Mouse (Mus musculus) CD4-positive, CD25-positive, alpha-beta regulatory T cell, adult 4 months (primary cell): ENCODE measurements around the gene Krtap5-1. TPM values are rescaled to one million over a fixed set of nuclear protein-coding genes. Genes with fewer than 3 reads are reported as not detected.
"Not testable (repeated sequence)": the region's sequence is repeated elsewhere in the genome, so short reads cannot be mapped to it uniquely, and the experiment has no call there.

Experiments used
- ATAC-seq: one replicate; pipeline ENCODE4 v1.8.0; 2017
- polyA plus RNA-seq, 2 experiments: library from polyadenylated mRNA; unstranded; fragments of 100-300 nt; shearing (Covaris generic); gene quantifications; one replicate each; pipeline ENCODE4 v1.2.1; 2017

Gene Krtap5-1
- polyA plus RNA-seq, 2 experiments from 2014 or later = not detected

DNA sequence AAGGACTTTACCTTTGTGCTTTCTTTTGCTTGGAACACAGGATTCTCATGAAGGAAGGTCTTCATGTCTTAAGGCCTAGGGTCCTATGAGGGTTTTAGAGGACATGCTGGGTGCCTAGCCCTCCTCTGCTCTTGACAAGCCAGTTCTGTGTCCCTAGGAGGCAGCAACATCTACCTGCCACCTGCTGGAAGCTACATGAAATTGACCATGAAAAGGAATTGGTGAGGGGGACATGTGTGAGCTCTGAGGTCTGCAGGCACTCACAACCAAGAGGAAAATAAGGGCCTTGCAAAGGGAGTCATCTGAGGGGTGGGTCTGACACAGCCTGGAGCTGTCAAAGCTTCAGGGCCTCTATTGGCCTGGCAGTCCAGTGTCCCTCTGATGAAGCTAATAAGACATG lies 1.5 kb downstream of the Krtap5-1 start:
- ATAC-seq = no peak

DNA sequence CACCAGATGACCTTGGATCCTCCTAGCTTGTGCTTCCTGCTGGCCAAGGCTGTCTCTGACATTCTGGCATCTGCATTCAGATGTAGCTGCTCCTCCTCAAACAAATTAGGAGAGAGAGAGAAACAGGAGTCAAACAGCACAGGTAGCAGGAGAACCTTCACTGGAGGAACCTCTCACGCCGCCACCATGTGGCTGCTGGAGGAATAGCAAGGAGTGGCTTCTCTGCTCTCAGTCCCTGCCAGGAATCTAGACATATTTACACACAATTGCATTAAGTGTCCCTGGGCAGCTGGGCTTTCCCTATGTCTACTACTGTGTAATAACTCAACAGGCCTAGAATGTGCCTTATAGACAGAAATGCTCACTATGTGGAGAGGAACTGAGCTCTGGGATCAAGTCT lies 3.1 kb downstream of the Krtap5-1 start:
- peak; percentile 41 for ATAC-seq

DNA sequence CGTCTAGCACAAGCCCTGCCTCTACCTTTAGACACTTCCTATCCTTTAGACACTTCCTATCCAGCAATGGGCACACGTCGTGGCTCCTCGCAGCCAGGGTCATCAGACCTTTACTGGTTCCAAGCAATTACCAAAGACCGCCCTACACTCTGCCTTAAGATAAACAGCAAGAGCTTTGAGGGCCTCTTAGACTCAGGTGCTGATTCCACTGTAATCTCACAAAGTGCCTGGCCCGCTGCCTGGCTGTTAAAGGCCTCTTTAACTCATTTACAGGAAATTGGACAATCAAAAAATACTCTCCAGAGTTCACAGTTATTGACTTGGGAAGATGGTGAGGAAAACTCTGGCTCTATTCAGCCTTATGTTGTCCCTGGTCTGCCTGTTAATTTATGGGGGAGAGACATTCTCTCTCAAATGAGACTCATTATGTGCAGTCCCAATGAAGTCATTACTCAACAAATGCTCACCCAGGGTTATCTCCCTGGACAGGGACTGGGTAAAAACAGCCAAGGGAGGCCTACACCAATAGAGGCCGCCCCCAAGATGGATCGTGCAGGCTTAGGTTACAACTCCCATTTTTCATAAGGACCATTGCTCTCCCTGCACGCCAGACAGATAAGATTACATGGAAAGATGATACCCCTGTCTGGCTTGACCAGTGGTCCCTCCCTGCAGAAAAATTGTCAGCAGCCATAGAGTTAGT lies 10.9 kb downstream of the Krtap5-1 start:
- not testable (repeated sequence) for ATAC-seq

DNA sequence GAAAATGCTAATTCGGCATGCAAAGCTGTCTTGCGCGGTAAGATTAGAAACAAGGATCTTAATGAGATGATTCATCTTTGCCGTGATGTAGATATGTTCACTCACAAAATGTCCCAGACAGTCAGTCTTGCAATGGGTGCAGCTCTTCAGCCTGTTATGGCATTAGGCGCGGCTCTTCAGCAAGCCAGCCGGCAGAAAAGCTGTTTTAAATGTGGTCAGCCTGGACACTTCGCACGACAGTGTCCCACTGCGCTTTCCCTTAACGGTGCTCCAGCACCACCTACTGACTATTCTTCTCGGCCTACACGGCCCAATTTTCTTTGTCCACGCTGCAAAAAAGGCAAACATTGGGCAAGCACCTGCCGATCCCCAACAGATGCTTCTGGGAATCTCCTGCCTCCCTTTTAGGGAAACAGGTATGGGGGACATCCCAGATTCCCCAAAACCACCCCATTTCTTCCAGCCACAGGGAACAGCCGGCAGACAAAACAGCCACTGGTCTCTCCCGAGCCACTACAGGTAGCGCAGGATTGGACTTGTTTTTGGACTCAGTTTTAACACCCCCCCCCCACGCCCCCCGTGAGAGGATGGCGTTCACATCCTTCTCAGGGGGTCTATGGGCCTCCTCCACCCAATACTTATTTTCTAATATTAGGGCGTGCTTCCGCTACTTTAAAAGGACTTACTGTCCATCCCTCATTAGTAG lies 11.6 kb downstream of the Krtap5-1 start:
- ATAC-seq = no peak

DNA sequence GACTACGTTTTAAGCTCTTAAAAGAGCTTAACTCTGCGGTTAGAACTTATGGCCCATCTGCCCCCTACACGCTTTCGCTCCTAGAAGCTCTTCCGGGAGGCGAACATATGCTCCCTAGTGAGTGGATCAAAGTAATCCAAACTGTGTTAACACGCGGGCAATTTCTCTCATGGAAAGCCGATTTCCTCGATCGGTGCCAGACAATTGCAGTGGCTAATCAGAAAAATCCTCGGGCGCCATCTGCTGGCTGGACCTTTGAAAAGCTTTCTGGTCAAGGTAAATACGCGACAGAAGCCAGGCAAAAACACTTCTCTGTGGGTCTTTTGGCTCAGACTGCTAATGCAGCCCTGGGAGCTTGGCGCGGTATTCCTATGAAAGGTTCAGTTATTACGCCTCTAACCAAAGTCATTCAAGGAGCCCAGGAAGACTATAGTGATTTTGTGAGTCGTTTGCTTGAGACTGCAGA lies 12.3 kb downstream of the Krtap5-1 start:
- peak; percentile 79 for ATAC-seq

DNA sequence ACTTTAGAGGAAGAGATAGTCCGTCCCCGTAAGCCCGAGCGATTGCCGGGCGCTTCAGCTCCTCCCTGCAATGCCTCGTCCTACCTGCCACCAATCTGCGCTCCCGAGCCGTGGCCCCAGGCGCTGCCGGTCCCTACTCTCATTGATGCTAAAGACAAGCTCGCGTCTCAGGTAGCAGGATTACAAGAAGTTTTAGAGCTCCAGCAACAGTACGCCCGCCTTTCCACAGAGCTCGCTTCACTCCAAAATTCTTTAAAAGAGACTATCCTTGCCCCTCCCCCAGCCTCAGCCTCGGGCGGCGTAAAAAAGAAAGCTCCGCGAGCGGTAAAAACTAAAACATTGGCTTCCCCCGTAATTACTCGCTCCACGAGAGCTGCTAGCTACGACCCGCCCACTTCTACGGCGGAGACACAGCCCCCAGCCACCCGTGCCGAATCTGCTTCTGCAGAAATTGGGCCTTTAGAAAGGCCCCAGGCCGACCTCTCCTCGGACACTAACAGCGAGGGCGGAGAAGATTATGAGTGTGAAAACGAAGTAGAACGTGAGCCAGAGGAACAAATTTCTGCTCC lies 12.8 kb downstream of the Krtap5-1 start:
- ATAC-seq = peak; percentile 76

DNA sequence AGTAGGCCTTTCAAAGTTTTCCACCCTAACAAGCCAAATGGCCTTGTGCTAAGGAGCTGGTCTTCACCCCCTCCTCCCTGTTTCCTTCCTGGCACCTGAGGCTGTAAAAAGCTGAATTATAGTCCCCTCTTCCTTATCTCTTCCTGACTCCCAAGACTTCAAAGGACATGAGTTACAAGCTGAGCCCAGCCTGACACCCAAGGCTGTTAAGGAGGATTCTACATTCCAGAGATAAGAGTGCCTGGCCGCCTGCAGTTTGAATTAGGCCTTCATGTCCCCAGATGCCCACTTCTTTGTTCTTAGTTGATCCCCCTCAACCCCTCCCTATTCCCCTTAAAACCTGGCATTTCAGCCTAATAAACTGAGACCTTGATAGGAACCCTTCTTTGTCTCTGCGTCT lies 14.1 kb downstream of the Krtap5-1 start:
- ATAC-seq = not testable (repeated sequence)

DNA sequence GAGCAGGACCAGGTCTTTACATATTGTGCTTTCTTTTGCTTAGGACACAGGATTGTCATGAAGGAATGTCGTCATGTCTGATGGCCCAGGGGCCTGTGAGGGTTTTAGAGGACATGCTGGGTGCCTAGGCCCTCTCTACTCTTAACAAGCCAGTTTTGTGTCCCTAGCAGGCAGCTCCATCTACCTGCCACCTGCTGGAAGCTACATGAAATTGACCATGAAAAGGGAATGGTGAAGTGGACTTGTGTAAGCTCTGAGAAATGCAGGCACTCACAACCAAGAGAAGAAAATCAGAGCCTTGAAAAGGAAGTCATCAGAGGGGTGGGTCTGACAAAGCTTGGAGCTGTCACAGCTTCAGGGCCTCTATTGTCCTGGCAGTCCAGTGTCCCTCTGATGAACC lies 17.6 kb downstream of the Krtap5-1 start:
- not testable (repeated sequence) for ATAC-seq

DNA sequence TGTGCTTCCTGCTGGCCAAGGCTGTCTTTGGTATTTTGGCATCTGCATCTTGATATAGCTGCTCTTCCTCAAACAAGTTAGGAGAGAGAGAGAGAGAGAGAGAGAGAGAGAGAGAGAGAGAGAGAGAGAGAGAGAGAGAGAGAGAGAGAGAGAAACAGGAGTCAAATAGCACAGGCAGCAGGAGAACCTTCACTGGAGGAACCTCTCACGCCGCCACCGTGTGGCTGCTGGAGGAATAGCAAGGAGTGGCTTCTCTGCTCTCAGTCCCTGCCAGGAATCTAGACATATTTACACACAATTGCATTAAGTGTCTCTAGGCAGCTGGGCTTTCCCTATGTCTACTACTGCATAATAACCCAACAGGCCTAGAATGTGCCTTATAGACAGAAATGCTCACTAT lies 18.7 kb downstream of the Krtap5-1 start:
- ATAC-seq = peak; percentile 61

DNA sequence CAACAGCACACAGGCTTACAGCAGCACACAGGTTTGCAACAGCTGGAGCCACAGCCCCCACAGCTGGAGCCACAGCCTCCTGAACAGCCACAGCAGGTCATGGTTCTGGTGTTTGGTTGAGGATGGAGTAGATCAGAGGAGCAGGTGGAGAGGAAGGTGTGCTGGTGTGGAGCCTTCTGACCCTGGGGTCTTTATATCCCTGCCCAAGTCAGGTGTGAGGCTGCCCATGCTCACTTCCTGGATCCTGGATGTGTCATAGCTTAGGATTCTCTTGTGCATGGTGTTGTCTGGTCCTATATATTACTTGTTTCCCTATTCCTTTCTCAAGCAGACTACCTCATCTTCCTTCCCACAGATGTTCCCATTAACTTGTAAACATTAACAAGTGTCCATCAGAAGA lies 22.7 kb downstream of the Krtap5-1 start, which contains the start of gene Gm4559:
Gene Gm4559 (minus strand): TSS at position 101 of the 400 bp plus-strand sequence.
- ATAC-seq = not testable (repeated sequence)

DNA sequence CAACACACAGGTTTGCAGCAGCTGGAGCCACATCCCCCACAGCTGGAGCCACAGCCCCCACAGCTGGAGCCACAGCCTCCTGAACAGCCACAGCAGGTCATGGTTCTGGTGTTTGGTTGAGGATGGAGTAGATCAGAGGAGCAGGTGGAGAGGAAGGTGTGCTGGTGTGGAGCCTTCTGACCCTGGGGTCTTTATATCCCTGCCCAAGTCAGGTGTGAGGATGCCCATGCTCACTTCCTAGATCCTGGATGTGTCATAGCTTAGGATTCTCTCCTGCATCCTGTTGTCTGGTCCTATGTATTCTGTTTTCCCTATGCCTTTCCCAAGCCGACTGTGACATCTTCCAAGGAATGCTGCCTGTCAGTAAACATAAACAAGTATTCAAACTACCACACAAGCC lies 38.7 kb downstream of the Krtap5-1 start, which contains the start of gene Gm2431:
Gene Gm2431 (minus strand): TSS at position 101 of the 400 bp plus-strand sequence.
- ATAC-seq = not testable (repeated sequence)

DNA sequence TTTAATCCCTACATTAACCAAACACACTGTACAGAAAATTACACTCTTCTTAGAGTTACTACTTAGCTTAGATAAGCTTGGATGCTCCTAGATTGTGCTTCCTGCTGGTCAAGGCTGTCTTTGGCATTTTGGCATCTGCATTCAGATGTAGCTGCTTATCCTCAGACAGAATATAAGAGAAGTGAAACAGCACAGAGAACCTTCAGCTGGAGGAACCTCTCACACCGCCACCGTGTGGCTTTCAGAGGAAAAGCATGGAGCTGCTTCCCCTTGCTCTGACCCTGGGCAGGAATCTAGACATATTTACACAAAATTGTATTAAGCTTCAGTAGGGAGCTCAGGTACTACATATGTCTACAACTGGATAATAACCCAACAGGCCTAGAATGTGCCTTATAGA lies 41.4 kb downstream of the Krtap5-1 start:
- ATAC-seq = no peak

DNA sequence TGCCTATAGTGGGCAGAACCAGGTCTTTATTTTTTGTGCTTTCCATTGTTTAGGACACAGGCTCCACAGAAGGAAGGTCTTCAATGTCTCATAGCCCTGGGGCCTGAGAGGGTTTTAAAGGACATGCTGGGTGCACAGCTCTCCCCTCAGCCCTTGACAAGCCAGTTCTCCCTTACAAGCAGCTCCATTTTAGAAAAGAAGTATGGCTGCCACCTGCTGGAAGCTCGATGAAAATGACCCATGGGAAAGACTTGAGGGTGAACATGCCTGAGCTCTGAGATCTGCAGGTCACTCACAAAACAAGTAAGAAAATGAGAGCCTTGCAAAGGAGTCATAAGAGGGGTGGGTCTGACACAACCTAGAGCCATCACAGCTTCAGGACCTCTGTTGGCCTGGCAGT lies 47.1 kb downstream of the Krtap5-1 start:
- ATAC-seq = no peak

Other genes starting within 250 kb of the Krtap5-1 start
- 10 to 100 TPM; 63.0 to 78.7 TPM for gene Mob2, start 236.1 kb downstream of the Krtap5-1 start, polyA plus RNA-seq
- gene Dusp8, start 201.3 kb downstream of the Krtap5-1 start, polyA plus RNA-seq = under 1 TPM in 1 of 2 experiments, not detected in 1; 0.17 TPM
- not detected for gene Gm45618, start 176.4 kb downstream of the Krtap5-1 start, polyA plus RNA-seq
- gene Gm39115, start 161.1 kb downstream of the Krtap5-1 start, polyA plus RNA-seq = not detected
- gene Gm45337, start 152.5 kb downstream of the Krtap5-1 start, polyA plus RNA-seq = not detected
- not detected for gene Gm29735, start 140.0 kb downstream of the Krtap5-1 start, polyA plus RNA-seq
- gene Gm4553, start 131.4 kb downstream of the Krtap5-1 start, polyA plus RNA-seq = not detected
- not detected for gene Krtap5-2, start 121.1 kb downstream of the Krtap5-1 start, polyA plus RNA-seq
- not detected for gene Gm10153, start 106.7 kb downstream of the Krtap5-1 start, polyA plus RNA-seq
- gene Krtap5-3, start 95.8 kb downstream of the Krtap5-1 start, polyA plus RNA-seq = not detected
- gene Gm7579, start 85.3 kb downstream of the Krtap5-1 start, polyA plus RNA-seq = not detected
- not detected for gene Krtap5-5, start 67.1 kb downstream of the Krtap5-1 start, polyA plus RNA-seq
- gene Gm40460, start 56.0 kb downstream of the Krtap5-1 start, polyA plus RNA-seq = not detected
- gene Gm2431, start 38.8 kb downstream of the Krtap5-1 start, polyA plus RNA-seq = not detected
- not detected for gene Gm4559, start 22.8 kb downstream of the Krtap5-1 start, polyA plus RNA-seq
- not detected for gene Krtap5-4, start 6.4 kb upstream of the Krtap5-1 start, polyA plus RNA-seq
- gene Ifitm10, start 76.6 kb upstream of the Krtap5-1 start, polyA plus RNA-seq = under 1 TPM in 1 of 2 experiments, not detected in 1; 0.91 TPM
- not detected for gene Gm49369, start 85.5 kb upstream of the Krtap5-1 start, polyA plus RNA-seq
- gene Ctsd, start 90.9 kb upstream of the Krtap5-1 start, polyA plus RNA-seq = 100 to 1,000 TPM; 277 to 325 TPM
- gene Syt8, start 137.7 kb upstream of the Krtap5-1 start, polyA plus RNA-seq = not detected
- gene Tnni2, start 144.7 kb upstream of the Krtap5-1 start, polyA plus RNA-seq = not detected
- 1,000 to 10,000 TPM; 1,098 to 1,582 TPM for gene Lsp1, start 163.7 kb upstream of the Krtap5-1 start, polyA plus RNA-seq
- 1 to 10 TPM; 2.5 to 5.7 TPM for gene Tnnt3, start 201.7 kb upstream of the Krtap5-1 start, polyA plus RNA-seq
- gene Mrpl23, start 235.6 kb upstream of the Krtap5-1 start, polyA plus RNA-seq = 1 to 10 TPM; 2.6 to 3.0 TPM